Mouse (Mus musculus): ENCODE results near the gene Gm7945. TPM values are rescaled to one million over a fixed set of nuclear protein-coding genes. Genes with fewer than 3 reads are reported as not detected.

The Gm7945 gene
- polyA plus RNA-seq (2017; shearing (Covaris generic)) = not detected

GRCm38 (mm10) chr14:41386279-41386678 is at the start of gene Gm7945:
Gene Gm7945 (minus strand): TSS chr14:41386379.

GRCm38 (mm10) chr14:41408181-41408580 is 22.0 kb upstream of the Gm7945 start, which contains the start of gene Gm6482:
Gene Gm6482 (minus strand): TSS chr14:41408281.

GRCm38 (mm10) chr14:41348309-41348708 is 37.9 kb downstream of the Gm7945 start, which contains the start of gene Gm5798:
Gene Gm5798 (plus strand): TSS chr14:41348609.

Other genes with a start within 250 kb of the Gm7945 start
- gene Mbl1, start 234.9 kb downstream of the Gm7945 start, polyA plus RNA-seq (2017; shearing (Covaris generic)) = not detected
- not detected for gene Sftpd, start 201.2 kb downstream of the Gm7945 start, polyA plus RNA-seq (2017; shearing (Covaris generic))
- gene Gm2832, start 107.6 kb downstream of the Gm7945 start, polyA plus RNA-seq (2017; shearing (Covaris generic)) = not detected
- not detected for gene Gm5798, start 37.8 kb downstream of the Gm7945 start, polyA plus RNA-seq (2017; shearing (Covaris generic))
- not detected for gene Gm6482, start 21.9 kb upstream of the Gm7945 start, polyA plus RNA-seq (2017; shearing (Covaris generic))
- 0.20 TPM for gene Gm7954, start 67.1 kb upstream of the Gm7945 start, polyA plus RNA-seq (2017; shearing (Covaris generic))
- gene Gm3486, start 103.1 kb upstream of the Gm7945 start, polyA plus RNA-seq (2017; shearing (Covaris generic)) = not detected
- gene Gm7970, start 169.2 kb upstream of the Gm7945 start, polyA plus RNA-seq (2017; shearing (Covaris generic)) = not detected
- gene 1700049E17Rik2, start 186.8 kb upstream of the Gm7945 start, polyA plus RNA-seq (2017; shearing (Covaris generic)) = not detected
- gene Gm3072, start 238.2 kb upstream of the Gm7945 start, polyA plus RNA-seq (2017; shearing (Covaris generic)) = not detected